ENCODE assay signal across 11 mouse cellular contexts in genomic region chr10:18429533-18429932, GRCm38 (mm10).
DNase-seq lines count a peak whose midpoint lies in the region; ATAC-seq and TF ChIP-seq lines count a peak whose summit lies in the region.
"Had no signal": no experiment of that assay in that cellular context is flagged by ENCODE, and none has a peak within 500 bp of the region (broad histone marks: within the 10 kb centered on the region; RNA-seq: fewer than 3 reads in every experiment).

No protein-coding gene starts in this region.

- in situ Hi-C loops in Patski (cut with MboI; ENCODE audit: low pct_unique_long_range_greater_than_20kb) = no loop called here

- H3ac ChIP-seq in myocyte (ENCODE audit: control insufficient read depth, insufficient read length) = no peak overlapping the region

- H3K79me2 ChIP-seq in myocyte (ENCODE audit: control insufficient read depth, insufficient read depth) = peaks cover 29% of the 10 kb centered on the region

- CTCF ChIA-PET in Patski (lab: Charles Lee) = no interaction called here

- peak; percentile 39; the same call in 1 of the 2 replicates for TF ChIP-seq CTCF in heart, postnatal 0 days (IDR thresholded peaks at IDR 0.05; ENCODE audit: low read depth)
- peak; percentile 64 for TF ChIP-seq CTCF in Patski (IDR thresholded peaks at IDR 0.05)

- no peak overlapping the region for H3K4me3 ChIP-seq in heart, postnatal 0 days (ENCODE audit: low read depth, low read length)
- H3K4me3 ChIP-seq in heart, embryonic 12.5 days = no peak overlapping the region
- no peak overlapping the region for H3K4me3 ChIP-seq in lung, embryonic 15.5 days
- no peak overlapping the region for H3K4me3 ChIP-seq in myocyte
- H3K4me3 ChIP-seq: embryonic facial prominence, embryonic 12.5 days; midbrain, embryonic 15.5 days had no signal

- TF ChIP-seq POLR2A in myocyte (IDR thresholded peaks at IDR 0.05; ENCODE audit: insufficient read length, low read depth) = no peak

- POLR2A ChIA-PET in Patski (lab: Charles Lee) = no interaction called here

- H3K27ac ChIP-seq in heart, postnatal 0 days (ENCODE audit: low read depth) = peak overlapping the region; percentile 88
- no peak overlapping the region for H3K27ac ChIP-seq in heart, embryonic 12.5 days (ENCODE audit: poor library complexity, severe bottlenecking)
- H3K27ac ChIP-seq in lung, embryonic 15.5 days = peak overlapping the region; percentile 55; the same call in 1 of the 2 replicates
- H3K27ac ChIP-seq: embryonic facial prominence, embryonic 12.5 days; midbrain, embryonic 15.5 days had no signal

- H3K9ac ChIP-seq in heart, postnatal 0 days (replicated peaks; ENCODE audit: low read depth, low read length) = no peak overlapping the region
- H3K9ac ChIP-seq in heart, embryonic 12.5 days = no peak overlapping the region
- H3K9ac ChIP-seq in lung, embryonic 15.5 days = no peak overlapping the region
- H3K9ac ChIP-seq: embryonic facial prominence, embryonic 12.5 days; midbrain, embryonic 15.5 days had no signal

- DNase-seq in heart, postnatal 0 days (ENCODE audit: low spot score) = no peak
- no peak for DNase-seq in lung, postnatal 10 days
- DNase-seq in Patski (ENCODE audit: low read depth, low spot score) = no peak
- no peak for DNase-seq in spleen, postnatal 10 days (ENCODE audit: low spot score in 2 of 2)
- DNase-seq: retina, postnatal 1 day had no signal

- no peak for TF ChIP-seq EP300 in heart, postnatal 0 days (IDR thresholded peaks at IDR 0.05; ENCODE audit: low read depth)

- no peak for ATAC-seq in heart, postnatal 0 days (ENCODE audit: insufficient read depth, low read depth)
- no peak for ATAC-seq in heart, embryonic 12.5 days (ENCODE audit: insufficient number of reproducible peaks, low FRiP score)
- no peak for ATAC-seq in lung, embryonic 15.5 days (ENCODE audit: borderline replicate concordance, extremely low read depth, low FRiP score, low TSS enrichment)
- no peak for ATAC-seq in Patski
- ATAC-seq: inflammation-experienced regulatory T-cells, adult 6 months; midbrain, embryonic 15.5 days had no signal

- H3K27me3 ChIP-seq in heart, postnatal 0 days (ENCODE audit: control insufficient read depth, insufficient read depth, low read length) = no peaks in the 10 kb centered on the region
- H3K27me3 ChIP-seq in heart, embryonic 12.5 days (replicated peaks) = no peaks in the 10 kb centered on the region
- H3K27me3 ChIP-seq in lung, embryonic 15.5 days = no peaks in the 10 kb centered on the region
- H3K27me3 ChIP-seq in Patski (no peaks in the 10 kb centered on the region), myocyte (ENCODE audit: control insufficient read depth, insufficient read depth, insufficient read length) (no peaks in the 10 kb centered on the region)
- H3K27me3 ChIP-seq: embryonic facial prominence, embryonic 12.5 days; midbrain, embryonic 15.5 days had no signal

- no peaks in the 10 kb centered on the region; the same call in 1 of the 2 replicates for H3K36me3 ChIP-seq in heart, postnatal 0 days (replicated peaks; ENCODE audit: control insufficient read depth, insufficient read depth, low read length)
- peaks cover 13% of the 10 kb centered on the region for H3K36me3 ChIP-seq in heart, embryonic 12.5 days
- no peaks in the 10 kb centered on the region for H3K36me3 ChIP-seq in lung, embryonic 15.5 days
- no peaks in the 10 kb centered on the region for H3K36me3 ChIP-seq in myocyte (ENCODE audit: control insufficient read depth, insufficient read depth)
- H3K36me3 ChIP-seq: midbrain, embryonic 15.5 days had no signal

- peaks cover 5% of the 10 kb centered on the region for H3K9me3 ChIP-seq in heart, postnatal 0 days (replicated peaks; ENCODE audit: control insufficient read depth, low read length)
- peaks cover 2% of the 10 kb centered on the region for H3K9me3 ChIP-seq in heart, embryonic 12.5 days (replicated peaks)
- H3K9me3 ChIP-seq in lung, embryonic 15.5 days = no peaks in the 10 kb centered on the region; the same call in 1 of the 2 replicates
- H3K9me3 ChIP-seq: embryonic facial prominence, embryonic 12.5 days; midbrain, embryonic 15.5 days had no signal

- H3K4me1 ChIP-seq in heart, postnatal 0 days (ENCODE audit: control insufficient read depth, insufficient read depth) = peaks cover 26% of the 10 kb centered on the region
- peaks cover 37% of the 10 kb centered on the region for H3K4me1 ChIP-seq in heart, embryonic 12.5 days (replicated peaks)
- H3K4me1 ChIP-seq in lung, embryonic 15.5 days = peaks cover 8% of the 10 kb centered on the region

- no peak overlapping the region; the same call in 1 of the 2 replicates for H3K4me2 ChIP-seq in heart, postnatal 0 days (ENCODE audit: low read depth, low read length)
- H3K4me2 ChIP-seq in heart, embryonic 12.5 days = no peak overlapping the region
- no peak overlapping the region for H3K4me2 ChIP-seq in lung, embryonic 15.5 days
- H3K4me2 ChIP-seq in myocyte (ENCODE audit: low read depth) = peak overlapping the region; percentile 87
- H3K4me2 ChIP-seq: embryonic facial prominence, embryonic 12.5 days; midbrain, embryonic 15.5 days had no signal

- 92% methylated on average over 3 of the region's 3 CpGs for WGBS in heart, postnatal 0 days
- WGBS in heart, embryonic 12.5 days = 92% methylated on average over 3 of the region's 3 CpGs
- WGBS in lung, embryonic 15.5 days = 90% methylated on average over 3 of the region's 3 CpGs

TF ChIP-seq in myocyte, 11 proteins besides CTCF, POLR2A, EP300 and RAD21:
- TF ChIP-seq USF1 (IDR thresholded peaks at IDR 0.05; ENCODE audit: low read depth) (no peak), MYOD1 (IDR thresholded peaks at IDR 0.05; ENCODE audit: control insufficient read depth in 1 of 3, insufficient read length in 2 of 3, low read depth in 2 of 3) (no peak), MYOG (IDR thresholded peaks at IDR 0.05; ENCODE audit: control insufficient read depth in 1 of 3, insufficient read depth in 1 of 3, insufficient read length in 2 of 3, low read depth in 2 of 3) (no peak), POLR2AphosphoS2 (IDR thresholded peaks at IDR 0.05; ENCODE audit: insufficient read length, low read depth) (no peak)
